Mouse (Mus musculus) induced T-regulatory cell, adult 2 months (primary cell): ENCODE data around the gene Rasip1.

ENCODE experiments used
- DNase-seq: peaks from one replicate; pipeline ENCODE4 v3.0.0-alpha.2; 2012; ENCODE audit warnings: low read depth

Rasip1 gene

GRCm38 (mm10) chr7:45624718-45625117, 2.6 kb upstream of the Rasip1 start:
- no peak for DNase-seq

GRCm38 (mm10) chr7:45625481-45625880, 1.8 kb upstream of the Rasip1 start:
- DNase-seq: no peak

- DNase-seq: no peak
Observed at GRCm38 (mm10) chr7:45626571-45627076, 664 bp upstream of the Rasip1 start.

- DNase-seq: peak; percentile 94
Observed at GRCm38 (mm10) chr7:45628364-45629294, 1.3 kb downstream of the Rasip1 start.

- DNase-seq: no peak
Observed at GRCm38 (mm10) chr7:45630064-45630907, 3.0 kb downstream of the Rasip1 start.

DNA sequence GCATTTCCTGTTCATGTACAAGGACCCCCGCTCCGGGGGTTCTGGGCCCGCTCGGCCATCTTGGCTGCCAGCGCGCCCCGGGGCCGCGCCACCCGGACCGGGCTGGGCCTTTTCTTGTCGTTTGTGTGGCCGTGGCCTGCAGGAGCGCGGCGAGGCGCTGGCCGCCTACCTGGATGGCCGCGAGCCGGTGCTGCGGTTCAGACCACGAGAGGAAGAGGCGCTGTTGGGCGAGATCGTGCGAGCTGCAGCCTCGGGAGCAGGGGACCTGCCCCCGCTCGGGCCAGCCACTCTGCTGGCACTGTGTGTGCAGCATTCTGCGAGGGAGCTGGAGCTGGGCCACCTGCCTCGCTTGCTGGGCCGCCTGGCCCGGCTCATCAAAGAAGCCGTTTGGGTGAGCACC, 5.2 kb downstream of the Rasip1 start:
- DNase-seq: no peak

DNA sequence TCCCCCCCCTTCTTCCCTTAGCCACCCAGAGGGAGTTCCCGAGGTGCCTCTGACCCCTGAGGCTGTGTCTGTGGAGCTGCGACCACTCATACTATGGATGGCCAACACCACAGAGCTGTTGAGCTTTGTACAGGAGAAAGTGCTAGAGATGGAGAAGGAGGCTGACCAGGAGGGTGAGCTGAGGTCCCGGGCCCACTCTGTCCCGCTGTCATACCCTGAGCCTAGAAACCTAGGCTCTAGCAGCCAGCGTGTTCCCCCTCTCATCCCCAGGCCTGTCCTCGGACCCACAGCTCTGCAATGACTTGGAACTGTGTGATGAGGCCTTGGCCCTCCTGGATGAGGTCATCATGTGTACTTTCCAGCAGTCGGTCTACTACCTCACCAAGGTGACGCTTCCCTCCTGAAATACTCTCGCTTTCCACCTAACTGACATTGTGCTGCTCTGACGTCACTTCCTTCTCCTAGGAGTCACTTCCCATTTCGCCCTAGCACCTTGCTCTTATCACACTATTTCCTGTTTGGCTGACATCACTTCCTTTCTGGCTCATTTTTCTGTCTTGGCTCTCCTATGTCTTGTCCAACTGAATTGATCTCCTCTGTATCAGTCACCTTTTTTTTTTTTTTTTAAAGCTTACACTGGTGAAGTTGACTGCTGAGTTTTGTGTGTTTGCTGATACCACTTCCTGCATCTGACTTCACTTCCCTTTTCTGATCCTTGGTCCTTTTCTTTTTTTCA, 7.8 kb downstream of the Rasip1 start:
- peak; percentile 63 for DNase-seq

DNA sequence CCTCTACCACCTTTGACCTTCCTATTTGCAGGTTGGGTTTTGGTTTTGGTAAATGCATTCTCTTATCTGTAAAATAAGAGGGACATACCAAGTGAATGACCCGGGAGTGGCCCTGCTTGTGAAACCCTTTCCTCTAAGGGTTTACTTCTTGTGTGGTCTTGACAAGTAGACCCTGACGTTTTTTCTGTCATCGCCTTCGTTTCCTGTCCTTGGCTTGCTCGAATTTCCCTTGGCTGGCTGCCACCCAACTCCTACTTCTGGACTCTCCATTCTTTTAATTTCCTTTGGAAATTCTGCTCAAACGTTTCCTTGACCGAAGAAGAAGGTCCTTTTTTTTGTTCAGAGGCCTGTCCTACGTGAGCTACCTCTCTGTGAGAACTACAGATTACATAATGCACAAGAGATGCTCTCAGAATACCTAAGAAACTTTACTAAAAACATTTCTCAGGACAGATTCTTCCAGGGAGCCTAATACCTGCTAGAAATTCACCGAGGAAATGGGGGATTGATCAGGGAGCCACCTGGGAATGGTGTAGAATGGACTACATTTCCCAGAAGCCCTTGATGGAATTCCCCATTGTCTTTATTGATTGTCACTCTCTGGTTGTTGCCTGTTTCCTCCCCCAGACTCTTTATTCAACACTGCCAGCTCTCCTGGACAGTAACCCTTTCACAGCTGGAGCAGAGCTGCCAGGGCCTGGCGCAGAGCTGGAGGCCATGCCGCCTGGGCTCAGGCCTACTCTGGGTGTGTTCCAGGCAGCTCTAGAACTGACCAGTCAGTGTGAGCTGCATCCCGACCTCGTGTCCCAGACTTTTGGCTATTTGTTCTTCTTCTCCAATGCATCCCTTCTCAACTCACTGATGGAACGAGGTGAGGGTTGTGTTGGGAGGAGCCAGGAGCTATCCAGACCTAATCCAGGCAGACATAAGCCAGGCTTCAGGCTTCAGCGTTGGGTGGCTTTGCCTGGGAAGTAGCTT, 8.7 kb downstream of the Rasip1 start:
- DNase-seq: no peak

GRCm38 (mm10) chr7:45637710-45638109, 10.4 kb downstream of the Rasip1 start:
- no peak for DNase-seq

DNA sequence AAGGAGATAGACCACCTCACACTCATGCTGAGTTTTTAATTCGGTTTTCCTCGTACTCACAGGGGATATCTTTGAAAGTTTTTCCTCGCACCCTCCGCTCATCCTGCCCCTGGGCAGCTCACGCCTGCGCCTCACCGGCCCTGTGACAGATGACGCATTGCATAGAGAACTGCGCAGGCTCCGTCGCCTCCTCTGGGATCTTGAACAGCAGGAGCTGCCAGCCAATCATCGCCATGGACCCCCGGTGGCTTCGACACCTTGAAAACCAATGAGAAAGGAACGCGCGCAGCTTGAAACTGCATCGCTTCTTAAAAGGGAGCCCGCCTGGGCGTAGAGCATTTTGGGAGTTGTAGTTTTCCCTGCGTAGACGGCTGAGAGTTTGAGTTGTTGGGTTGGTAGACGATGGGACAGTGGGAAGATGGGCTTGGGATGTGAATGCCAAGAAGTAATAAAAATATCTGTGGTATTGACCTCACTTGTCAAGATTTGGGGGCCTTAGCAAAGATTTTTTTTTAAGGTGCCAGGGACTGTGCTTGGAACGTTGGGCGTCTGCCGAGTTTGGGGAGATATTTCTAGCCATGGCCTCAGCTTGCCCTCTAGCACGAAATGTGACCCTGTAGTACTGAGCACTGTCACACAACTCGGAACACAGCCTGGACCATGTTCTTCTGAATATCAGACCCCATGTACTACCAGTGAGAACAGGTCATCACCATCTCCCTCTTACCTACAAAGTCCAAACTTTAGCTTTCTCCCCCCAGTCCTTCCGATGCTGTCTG, 11.5 kb downstream of the Rasip1 start:
- no peak for DNase-seq

DNA sequence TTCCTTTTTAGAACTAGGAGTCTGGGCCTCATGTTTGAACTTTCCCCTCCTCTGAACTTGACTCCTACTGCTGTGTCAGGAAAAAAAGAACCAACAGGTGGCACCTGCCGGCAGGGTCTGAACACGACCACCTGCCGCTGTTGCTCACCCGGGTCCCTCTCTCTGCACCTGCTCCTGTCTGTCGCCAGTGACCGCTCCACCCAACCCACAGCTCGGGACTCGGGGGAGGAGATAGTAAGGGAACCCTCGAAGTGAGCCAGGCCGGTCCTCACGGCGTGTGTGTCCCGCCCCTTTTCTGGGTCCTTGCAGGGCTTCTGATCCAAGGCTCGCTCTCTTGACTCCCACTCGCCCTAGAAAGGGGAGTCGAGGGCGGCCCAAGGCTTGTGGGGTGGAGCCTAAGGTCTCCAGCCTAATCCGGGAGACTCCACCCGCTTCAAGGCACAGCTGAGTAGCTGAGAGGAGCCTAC, 12.3 kb downstream of the Rasip1 start, which contains the start of gene Mamstr:
TSS of gene Mamstr (plus strand) at position 417 of the 467 bp plus-strand sequence.
- no peak for DNase-seq

GRCm38 (mm10) chr7:45640191-45640957, 13.1 kb downstream of the Rasip1 start:
- no peak for DNase-seq

GRCm38 (mm10) chr7:45641391-45642040, 14.2 kb downstream of the Rasip1 start:
- no peak for DNase-seq

- no peak for DNase-seq
Observed at GRCm38 (mm10) chr7:45642083-45642482, 14.8 kb downstream of the Rasip1 start.

DNA sequence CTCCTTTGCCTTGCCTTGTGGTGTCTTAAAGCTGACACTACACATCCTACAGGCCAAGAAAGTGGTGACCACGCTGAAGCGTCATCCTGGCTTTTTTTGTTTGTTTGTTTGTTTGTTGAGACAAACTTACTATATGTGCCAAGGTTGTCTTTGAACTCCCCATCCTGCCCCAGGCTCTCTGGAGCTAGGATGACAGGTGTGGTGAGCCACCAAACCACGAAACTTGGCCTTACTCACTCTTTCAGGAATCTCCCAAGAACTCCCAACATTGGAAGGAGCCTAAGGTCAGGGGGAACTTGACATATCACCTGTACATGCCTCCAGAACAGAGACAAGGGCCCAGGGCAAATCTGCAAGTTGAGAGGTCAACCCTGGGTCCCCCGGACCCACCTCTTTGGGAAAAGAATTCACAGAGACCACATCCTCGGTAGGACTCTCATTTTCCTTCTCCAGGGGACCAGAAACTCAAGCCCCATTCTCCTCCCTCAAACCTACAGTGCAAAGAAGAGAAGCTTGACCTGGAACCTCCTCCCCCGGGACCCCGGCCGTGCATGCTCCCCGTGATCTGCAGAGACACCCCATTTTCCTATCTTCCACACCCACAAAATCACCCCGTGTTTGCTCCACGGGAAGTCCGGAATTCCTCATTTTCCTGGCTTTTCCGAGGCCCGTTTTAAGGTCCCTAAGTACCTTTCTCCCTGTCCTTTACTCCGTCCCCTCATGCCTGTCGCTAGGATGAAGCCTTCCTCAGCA, 15.4 kb downstream of the Rasip1 start:
- DNase-seq: peak; percentile 46

GRCm38 (mm10) chr7:45643441-45644178, 16.3 kb downstream of the Rasip1 start:
- DNase-seq: peak; percentile 97

DNA sequence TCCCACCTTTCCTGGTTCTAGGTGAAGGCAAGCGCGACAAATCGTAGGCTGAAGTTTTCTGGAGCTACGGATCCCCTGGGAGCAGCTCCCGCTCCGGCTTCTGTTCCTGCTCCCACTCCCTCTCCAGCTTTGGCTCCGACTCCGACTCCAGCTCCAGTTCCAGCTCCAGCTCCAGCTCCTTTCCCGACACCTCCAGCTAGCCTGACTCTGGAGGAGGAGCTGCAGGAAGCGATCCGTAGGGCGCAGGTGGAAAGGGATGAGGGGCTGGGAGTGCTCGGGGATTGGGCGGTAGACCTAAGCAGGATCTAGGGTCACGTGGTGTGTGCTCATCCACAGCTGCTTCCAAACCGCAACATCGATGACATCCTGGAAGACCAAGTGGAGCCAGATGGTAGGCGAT, 16.9 kb downstream of the Rasip1 start:
- no peak for DNase-seq
